Mouse (Mus musculus) heart, adult 11 months (tissue): ENCODE results near the gene Cdk2ap2.

ENCODE experiments used
- DNase-seq: peaks from one replicate; pipeline ENCODE4 v3.0.0; 2022

The Cdk2ap2 gene

GRCm38 (mm10) chr19:4143759-4144268 lies 46.8 kb downstream of the Cdk2ap2 start, which contains the start of gene Cabp4:
Gene Cabp4 (minus strand): TSS chr19:4144033.
- DNase-seq: peak; percentile 95

- peak; percentile 98 for DNase-seq
These were observed 47.8 kb downstream of the Cdk2ap2 start for GRCm38 (mm10) chr19:4144550-4145498.

GRCm38 (mm10) chr19:4145936-4146335 lies 49.0 kb downstream of the Cdk2ap2 start:
- peak; percentile 89 for DNase-seq

GRCm38 (mm10) chr19:4146366-4147021 lies 49.5 kb downstream of the Cdk2ap2 start:
- DNase-seq: peak; percentile 91

- DNase-seq: peak; percentile 96
These were observed 50.0 kb downstream of the Cdk2ap2 start for GRCm38 (mm10) chr19:4147022-4147405.

GRCm38 (mm10) chr19:4147782-4148490 lies 51.0 kb downstream of the Cdk2ap2 start:
- DNase-seq: peak; percentile 94

- DNase-seq: peak; percentile 100
These were observed 51.5 kb downstream of the Cdk2ap2 start, which contains the start of gene Coro1b for GRCm38 (mm10) chr19:4148491-4148806. Gene Coro1b (plus strand): TSS chr19:4148619.
